Mouse (Mus musculus) heart, embryonic 12.5 days (tissue): ENCODE data around the gene Smarca5. TPM values are rescaled to one million over a fixed set of nuclear protein-coding genes. Genes with fewer than 3 reads are reported as not detected.

Experiments
- ATAC-seq: fragments of 200-750 bp; cut with Nextera tagmentation; 2 replicates; pipeline ENCODE4 v1.8.0; 2017; ENCODE audit warnings: moderate TSS enrichment, moderate library complexity; ENCODE audit not compliant: insufficient number of reproducible peaks, low FRiP score
- H3K27ac ChIP-seq: fragments of 300-500 bp; sonication (generic); 2 replicates; pipeline ENCODE4 v1.5.1; 2016; ENCODE audit warnings: mild to moderate bottlenecking, moderate library complexity; ENCODE audit not compliant: poor library complexity, severe bottlenecking
- H3K27me3 ChIP-seq: fragments of 300-500 bp; sonication (generic); replicated peaks from 2 replicates; pipeline ENCODE4 v1.6.1; 2016; ENCODE audit warnings: mild to moderate bottlenecking, moderate library complexity
- H3K36me3 ChIP-seq: fragments of 300-500 bp; sonication (generic); 2 replicates; pipeline ENCODE4 v1.6.1; 2016; ENCODE audit warnings: mild to moderate bottlenecking, moderate library complexity
- H3K4me1 ChIP-seq: fragments of 300-500 bp; sonication (generic); replicated peaks from 2 replicates; pipeline ENCODE4 v1.6.1; 2016; ENCODE audit warnings: mild to moderate bottlenecking
- H3K4me2 ChIP-seq: fragments of 300-500 bp; sonication (generic); 2 replicates; pipeline ENCODE4 v1.6.1; 2016; ENCODE audit warnings: mild to moderate bottlenecking, moderate library complexity
- H3K4me3 ChIP-seq: fragments of 300-500 bp; sonication (generic); 2 replicates; pipeline ENCODE4 v1.5.1; 2016; ENCODE audit warnings: mild to moderate bottlenecking
- H3K9ac ChIP-seq: fragments of 300-500 bp; sonication (generic); 2 replicates; pipeline ENCODE4 v1.6.1; 2016; ENCODE audit warnings: mild to moderate bottlenecking, moderate library complexity
- H3K9me3 ChIP-seq: fragments of 300-500 bp; sonication (generic); replicated peaks from 2 replicates; pipeline ENCODE4 v1.6.1; 2016; ENCODE audit warnings: mild to moderate bottlenecking, moderate library complexity
- WGBS: fragments of 180-500 bp; shearing (Covaris S2); methylation state at CpG from one replicate; pipeline ENCODE4 v1.1.7; 2016; 5-methylcytosine and 5-hydroxymethylcytosine counted together
- polyA plus RNA-seq: library from polyadenylated mRNA; unstranded; fragments of >200 nt; fragmentation: Nextera tagmentation; extraction: Ambion mirVana; gene quantifications from 2 replicates; pipeline ENCODE4 v1.2.1, GENCODE M21; 2016

The Smarca5 gene
- polyA plus RNA-seq, 1 experiment from 2014 or later = 64.9 TPM

- Histone ChIP-seq H3K9ac (no peak overlapping the region), H3K4me2 (no peak overlapping the region), H3K4me3 (no peak overlapping the region), H3K36me3 (no peaks in the 10 kb centered on the region), H3K27ac (no peak overlapping the region), H3K27me3 (no peaks in the 10 kb centered on the region), H3K9me3 (no peaks in the 10 kb centered on the region), H3K4me1 (peaks cover 6% of the 10 kb centered on the region; the same call in 1 of the 2 replicates)
- ATAC-seq = no peak
- 56% methylated on average over 3 of the region's 3 CpGs for WGBS
These were observed 75.8 kb downstream of the Smarca5 start for GRCm38 (mm10) chr8:80663476-80663875.

GRCm38 (mm10) chr8:80661055-80661454 lies 78.2 kb downstream of the Smarca5 start:
- no peaks in the 10 kb centered on the region for H3K27me3 ChIP-seq
- no peak for ATAC-seq
- no peaks in the 10 kb centered on the region for H3K36me3 ChIP-seq
- H3K4me3 ChIP-seq = no peak overlapping the region
- no peak overlapping the region for H3K27ac ChIP-seq
- H3K9me3 ChIP-seq = no peaks in the 10 kb centered on the region
- peaks cover 11% of the 10 kb centered on the region for H3K4me1 ChIP-seq
- no peak overlapping the region for H3K9ac ChIP-seq
- WGBS = 8% methylated on average over 4 of the region's 4 CpGs
- H3K4me2 ChIP-seq = no peak overlapping the region

GRCm38 (mm10) chr8:80657639-80658038 lies 81.7 kb downstream of the Smarca5 start:
- Histone ChIP-seq H3K27ac (no peak overlapping the region), H3K9me3 (no peaks in the 10 kb centered on the region), H3K4me1 (peaks cover 11% of the 10 kb centered on the region), H3K4me3 (no peak overlapping the region), H3K9ac (no peak overlapping the region), H3K4me2 (no peak overlapping the region), H3K36me3 (no peaks in the 10 kb centered on the region), H3K27me3 (no peaks in the 10 kb centered on the region)
- ATAC-seq = no peak
- WGBS = 29% methylated on average over 4 of the region's 4 CpGs

Other genes starting within 250 kb of the Smarca5 start
- gene Gypa, start 245.7 kb downstream of the Smarca5 start, polyA plus RNA-seq = 18.4 and 22.5 TPM in 2 replicates
- gene Frem3, start 128.4 kb downstream of the Smarca5 start, polyA plus RNA-seq = 0.36 and 0.38 TPM in 2 replicates
- 42.5 and 44.8 TPM in 2 replicates for gene Gab1, start 141.0 kb upstream of the Smarca5 start, polyA plus RNA-seq